Mouse (Mus musculus): ENCODE data around the gene Slc44a4.

The Slc44a4 gene

GRCm38 (mm10) chr17:34913930-34914665 is at the start of gene Slc44a4:
Slc44a4 (plus strand) TSS chr17:34914466.
- DNase-seq (ENCODE audit: low read depth, low spot score): no peak

GRCm38 (mm10) chr17:34865981-34866380 is 48.3 kb upstream of the Slc44a4 start:
- no peak for DNase-seq (ENCODE audit: low read depth, low spot score)

DNA sequence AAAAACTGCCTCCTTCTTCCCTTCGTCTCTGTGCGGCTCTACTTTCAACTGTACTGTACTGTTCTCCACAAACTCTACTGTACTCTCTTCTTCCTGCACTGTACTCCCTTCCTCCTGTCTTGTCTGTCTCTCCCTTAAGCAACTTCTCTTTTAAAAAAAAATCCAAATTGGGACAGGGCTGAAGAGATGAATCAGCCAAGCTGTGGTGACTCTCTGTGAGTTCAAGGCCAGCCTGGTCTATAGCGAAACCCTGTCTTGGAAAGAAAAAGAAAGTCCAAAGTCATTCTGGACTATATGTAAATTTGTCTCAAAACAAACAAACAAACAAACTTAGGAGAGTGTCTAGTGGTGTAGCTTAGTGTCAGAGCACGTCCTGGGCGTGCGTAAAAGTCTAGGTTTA is 39.9 kb upstream of the Slc44a4 start:
- no peak for DNase-seq (ENCODE audit: low read depth, low spot score)

- no peak for DNase-seq (ENCODE audit: low read depth, low spot score)
Measured at GRCm38 (mm10) chr17:34879336-34879879, 34.9 kb upstream of the Slc44a4 start, which contains the start of gene Zbtb12. Zbtb12 (plus strand) TSS chr17:34879483.

DNA sequence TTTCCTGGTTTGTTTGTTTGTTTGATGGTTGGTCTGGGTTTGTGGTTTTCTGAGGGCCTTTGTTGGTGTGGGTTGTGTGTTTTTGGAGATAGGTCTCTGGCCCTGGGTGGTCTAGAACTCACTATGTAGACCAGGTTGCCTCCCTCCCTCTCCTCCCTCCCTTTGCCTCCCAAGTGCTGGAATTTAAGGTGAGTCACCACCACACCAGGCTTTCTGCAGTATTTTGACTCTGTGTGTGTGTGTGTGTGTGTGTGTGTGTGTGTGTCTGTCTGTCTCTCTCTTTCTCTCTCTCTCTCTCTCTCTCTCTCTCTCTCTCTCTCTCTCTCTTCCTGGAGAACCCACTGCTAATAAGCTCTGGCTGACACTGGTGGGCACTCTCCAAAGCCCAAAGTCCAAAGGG is 33.1 kb upstream of the Slc44a4 start:
- no peak for DNase-seq (ENCODE audit: low read depth, low spot score)

DNA sequence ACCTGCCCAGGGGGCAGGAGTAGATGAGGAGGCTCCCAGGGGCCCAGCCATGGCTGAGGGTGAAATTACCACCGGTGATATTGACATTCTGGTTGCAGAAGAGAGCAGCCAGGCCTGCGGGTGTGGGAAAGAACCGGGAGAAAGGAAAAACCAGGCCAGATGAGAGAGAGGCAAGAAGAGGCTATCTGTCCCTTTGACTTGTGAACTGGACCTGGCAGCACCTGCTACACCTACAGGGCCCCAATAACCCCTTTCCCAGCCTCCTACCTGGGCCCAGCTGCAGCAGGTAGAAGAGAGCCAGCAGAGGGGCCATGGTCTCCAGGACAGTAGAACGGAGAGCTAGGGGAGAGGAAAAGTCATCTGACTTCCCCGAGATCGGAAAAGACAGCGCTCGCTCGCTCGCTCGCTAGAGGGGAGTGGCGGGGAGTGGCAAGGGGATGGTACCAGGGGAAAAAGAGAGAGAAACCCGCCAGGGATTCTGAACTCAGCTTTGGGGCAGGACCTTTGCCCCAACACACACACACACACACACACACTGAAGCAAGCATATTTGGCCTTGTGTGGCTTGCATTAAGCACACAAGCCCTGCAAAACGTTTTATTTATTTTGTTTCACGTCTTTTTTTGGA is 32.5 kb upstream of the Slc44a4 start, which contains the start of gene Gm20547:
Gene Gm20547 (minus strand): TSS at position 360 of the 628 bp plus-strand sequence.
- DNase-seq (ENCODE audit: low read depth, low spot score): no peak

DNA sequence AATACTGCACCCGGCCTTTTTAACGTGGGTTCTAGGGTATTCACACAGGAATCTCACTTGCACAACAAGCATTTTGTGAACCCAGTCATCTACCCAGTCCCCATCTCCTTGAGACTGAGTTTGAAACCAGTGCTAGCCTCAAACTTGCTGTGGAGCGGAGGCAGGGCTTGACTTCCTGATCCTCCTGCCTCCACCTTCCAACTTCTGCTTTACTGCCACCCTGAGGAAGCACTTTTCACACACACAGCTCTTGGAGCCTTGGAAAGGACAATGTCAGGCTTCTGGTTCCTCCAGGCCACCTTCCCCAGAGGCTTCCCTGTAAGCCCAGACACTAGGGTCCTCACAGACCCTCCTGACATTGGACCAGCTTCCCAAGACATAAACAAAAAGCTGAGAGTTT is 30.9 kb upstream of the Slc44a4 start:
- no peak for DNase-seq (ENCODE audit: low read depth, low spot score)

GRCm38 (mm10) chr17:34884704-34885103 is 29.6 kb upstream of the Slc44a4 start:
- DNase-seq (ENCODE audit: low read depth, low spot score): no peak

DNA sequence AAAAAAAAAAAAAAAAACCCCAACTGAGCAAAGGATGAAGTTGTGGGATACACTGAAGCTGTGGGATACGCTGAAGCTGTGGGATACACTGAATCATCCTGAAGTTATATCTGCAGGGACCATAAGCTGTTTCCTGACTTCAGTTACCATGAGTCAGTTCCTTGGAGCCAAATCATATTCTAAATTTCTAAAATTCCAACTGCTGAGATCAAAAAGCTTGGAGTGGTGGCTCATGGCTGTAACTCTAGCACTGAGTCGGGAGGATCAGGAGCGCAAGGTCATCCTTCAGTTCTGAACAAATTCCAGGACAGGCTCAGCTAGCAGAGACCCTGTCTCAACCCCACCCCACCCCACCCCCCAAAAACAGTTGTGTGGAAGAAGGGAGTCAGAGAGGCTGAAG is 28.7 kb upstream of the Slc44a4 start:
- no peak for DNase-seq (ENCODE audit: low read depth, low spot score)

- DNase-seq (ENCODE audit: low read depth, low spot score): no peak
Measured at GRCm38 (mm10) chr17:34887942-34888341, 26.3 kb upstream of the Slc44a4 start.

GRCm38 (mm10) chr17:34890074-34890743 is 24.1 kb upstream of the Slc44a4 start:
- DNase-seq (ENCODE audit: low read depth, low spot score): no peak

- DNase-seq (ENCODE audit: low read depth, low spot score): no peak
Measured at GRCm38 (mm10) chr17:34891377-34891776, 22.9 kb upstream of the Slc44a4 start.

GRCm38 (mm10) chr17:34893072-34893824 is 21.0 kb upstream of the Slc44a4 start:
- no peak for DNase-seq (ENCODE audit: low read depth, low spot score)

- peak; percentile 99 for DNase-seq (ENCODE audit: low read depth, low spot score)
Measured at GRCm38 (mm10) chr17:34894074-34894597, 20.1 kb upstream of the Slc44a4 start.

GRCm38 (mm10) chr17:34894801-34895530 is 19.3 kb upstream of the Slc44a4 start:
- peak; percentile 27 for DNase-seq (ENCODE audit: low read depth, low spot score)

DNA sequence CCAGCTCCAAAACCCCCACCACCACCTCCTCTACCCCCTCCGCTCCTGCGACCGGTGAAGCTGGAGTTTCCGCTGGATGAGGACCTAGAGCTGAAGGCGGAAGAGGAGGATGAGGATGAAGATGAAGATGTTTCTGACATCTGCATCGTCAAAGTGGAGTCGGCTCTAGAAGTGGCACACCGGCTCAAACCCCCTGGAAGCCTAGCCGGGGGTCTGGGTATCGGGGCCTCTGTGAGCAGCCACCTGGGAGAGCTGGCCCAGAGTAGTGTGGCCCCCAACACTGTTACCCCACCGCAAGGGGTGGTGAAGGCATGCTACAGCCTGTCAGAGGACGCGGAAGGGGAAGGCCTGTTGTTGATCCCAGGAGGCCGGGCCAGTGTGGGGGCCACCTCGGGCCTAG is 18.5 kb upstream of the Slc44a4 start:
- DNase-seq (ENCODE audit: low read depth, low spot score): no peak

DNA sequence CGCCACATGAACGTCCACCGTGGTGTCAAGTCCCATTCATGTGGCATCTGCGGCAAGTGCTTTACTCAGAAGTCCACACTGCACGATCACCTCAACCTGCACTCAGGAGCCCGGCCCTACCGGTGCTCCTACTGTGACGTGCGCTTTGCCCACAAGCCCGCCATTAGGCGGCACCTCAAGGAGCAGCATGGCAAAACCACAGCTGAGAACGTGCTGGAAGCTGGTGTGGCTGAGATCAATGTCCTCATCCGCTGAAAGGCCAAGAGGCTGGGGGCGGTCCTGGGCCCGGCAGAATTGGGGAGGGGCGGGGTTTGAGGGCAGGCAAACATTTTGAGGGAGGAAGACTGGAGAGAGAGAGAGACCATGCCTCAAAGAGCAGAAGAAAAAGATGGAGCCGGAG is 17.9 kb upstream of the Slc44a4 start:
- no peak for DNase-seq (ENCODE audit: low read depth, low spot score)

DNA sequence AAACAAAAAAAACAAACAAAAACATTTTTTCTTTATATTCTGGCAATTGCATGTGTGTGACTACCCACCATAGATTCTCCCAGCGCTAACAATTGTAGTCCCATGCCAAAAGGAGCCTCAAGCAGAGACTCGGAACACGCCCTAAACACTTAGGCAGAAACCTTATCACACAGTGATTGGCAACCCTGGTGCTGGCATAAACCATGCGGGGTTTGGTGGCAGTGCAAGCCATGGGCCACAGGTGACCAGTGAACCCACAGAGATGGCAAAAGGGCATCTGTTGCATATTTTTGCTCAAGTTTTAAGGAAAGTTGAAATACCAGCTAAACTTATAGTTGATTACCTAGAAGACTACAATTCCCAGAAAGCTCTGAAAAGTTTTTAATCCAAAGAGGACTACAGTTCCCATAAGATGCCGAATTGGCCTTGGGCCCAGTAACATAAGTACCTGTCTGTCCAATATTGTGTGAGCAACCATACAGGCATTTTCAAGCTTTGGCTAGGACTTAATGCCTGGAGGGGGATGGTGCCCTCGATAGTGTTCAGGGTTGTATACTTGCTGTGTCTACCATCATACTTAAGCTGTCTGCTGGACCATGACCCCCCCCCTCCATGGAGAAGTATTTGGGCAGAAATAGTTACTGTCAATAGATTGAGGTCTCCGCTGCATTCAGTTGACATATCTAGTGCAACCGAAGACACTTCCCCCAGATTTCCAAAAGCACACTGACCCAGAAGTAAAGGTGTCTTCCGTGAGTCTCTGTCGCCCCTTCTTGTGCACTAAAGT is 16.7 kb upstream of the Slc44a4 start:
- no peak for DNase-seq (ENCODE audit: low read depth, low spot score)

GRCm38 (mm10) chr17:34898160-34898586 is 16.1 kb upstream of the Slc44a4 start, which contains the start of the genes C2 and Ehmt2:
C2 (minus strand) TSS chr17:34898265.
Ehmt2 (plus strand) TSS chr17:34898469.
- DNase-seq (ENCODE audit: low read depth, low spot score): peak; percentile 82

DNA sequence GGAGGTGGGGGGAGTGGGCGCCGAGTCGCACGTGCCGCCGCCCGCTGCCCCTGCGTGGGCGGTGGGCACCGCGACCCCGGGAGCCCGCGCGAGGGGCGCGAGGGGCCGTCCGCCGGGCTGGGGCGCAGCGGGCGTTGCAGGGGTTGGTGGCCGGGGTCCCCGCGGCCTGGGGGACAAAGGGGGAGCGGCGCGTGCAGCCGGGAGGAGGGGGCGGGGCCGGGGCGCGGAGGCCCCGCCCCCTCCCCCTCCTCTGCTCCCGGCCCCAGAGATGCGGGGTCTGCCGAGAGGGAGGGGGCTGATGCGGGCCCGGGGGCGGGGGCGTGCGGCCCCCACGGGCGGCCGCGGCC is 15.6 kb upstream of the Slc44a4 start:
- peak; percentile 62 for DNase-seq (ENCODE audit: low read depth, low spot score)
